Mouse (Mus musculus) liver, postnatal 0 days (tissue): ENCODE measurements at regions not wholly inside any gene's neighbourhood (a gene's known extent, or its start where the extent isn't known, plus 50 kb on each side); places are given as distances from the start of the nearest gene placed in this dataset.

ENCODE experiments used
- CTCF ChIP-seq: sonication (generic); IDR thresholded peaks from 2 replicates; pipeline ENCODE4 v1.5.1; 2016; ENCODE audit warnings: antibody characterized with exemption, low read depth
- EP300 ChIP-seq: IDR thresholded peaks from 2 replicates; pipeline ENCODE4 v1.6.1; 2016; ENCODE audit warnings: antibody characterized with exemption, low read depth, mild to moderate bottlenecking

GRCm38 (mm10) chrX:163845408-163845807 is 63.4 kb upstream of the Ap1s2 start:
- TF ChIP-seq CTCF (no peak), EP300 (no peak)
